8 mouse cellular contexts compared by ENCODE assay signal in genomic region chr1:74505721-74506464, GRCm38 (mm10). TPM values are rescaled to one million over a fixed set of nuclear protein-coding genes. Genes with fewer than 3 reads are reported as not detected.
A peak's percentile ranks its signal among the peaks of the same experiment; 100 is the strongest.
DNase-seq lines count a peak whose midpoint lies in the region; ATAC-seq and TF ChIP-seq lines count a peak whose summit lies in the region.

Gene Cnot9 (plus strand): TSS chr1:74506058.

- ATAC-seq in embryonic facial prominence, embryonic 15.5 days (ENCODE audit: insufficient number of reproducible peaks, low FRiP score, low TSS enrichment, low read depth), result peak; percentile 100
- peak; percentile 99 for ATAC-seq in limb, embryonic 14.5 days (ENCODE audit: low FRiP score, low read depth)
- ATAC-seq in midbrain, postnatal 0 days (ENCODE audit: low FRiP score), result peak; percentile 100

- WGBS in bone marrow, adult 2 months, result under 1% methylated on average over 64 of the region's 64 CpGs
- WGBS in embryonic facial prominence, embryonic 15.5 days, result under 1% methylated on average over 64 of the region's 64 CpGs
- WGBS in limb, embryonic 14.5 days, result under 1% methylated on average over 51 of the region's 64 CpGs
- WGBS in midbrain, postnatal 0 days, result under 1% methylated on average over 60 of the region's 64 CpGs

- no peaks in the 10 kb centered on the region for H3K27me3 ChIP-seq in embryonic facial prominence, embryonic 15.5 days
- no peaks in the 10 kb centered on the region for H3K27me3 ChIP-seq in limb, embryonic 14.5 days (ENCODE audit: control insufficient read depth, insufficient read depth, low read length)
- H3K27me3 ChIP-seq in midbrain, postnatal 0 days (ENCODE audit: insufficient read depth, low read length), result no peaks in the 10 kb centered on the region

- H3K4me2 ChIP-seq in embryonic facial prominence, embryonic 15.5 days (replicated peaks), result peak within 1 kb of the TSS; percentile 77
- peak within 1 kb of the TSS; percentile 73 for H3K4me2 ChIP-seq in limb, embryonic 14.5 days (replicated peaks; ENCODE audit: low read depth, low read length, severe bottlenecking)
- peak within 1 kb of the TSS; percentile 73 for H3K4me2 ChIP-seq in midbrain, postnatal 0 days (ENCODE audit: low read depth, low read length, poor library complexity, severe bottlenecking)

- H3K36me3 ChIP-seq in embryonic facial prominence, embryonic 15.5 days, result no peaks in the 10 kb centered on the region
- no peaks in the 10 kb centered on the region; the same call in 1 of the 2 replicates for H3K36me3 ChIP-seq in limb, embryonic 14.5 days (ENCODE audit: control insufficient read depth, insufficient read depth, low read length)
- H3K36me3 ChIP-seq in midbrain, postnatal 0 days (ENCODE audit: insufficient read depth, low read length), result no peaks in the 10 kb centered on the region

- no peaks in the 10 kb centered on the region for H3K9me3 ChIP-seq in embryonic facial prominence, embryonic 15.5 days (replicated peaks)
- no peaks in the 10 kb centered on the region for H3K9me3 ChIP-seq in limb, embryonic 14.5 days (ENCODE audit: control insufficient read depth, low read length)
- H3K9me3 ChIP-seq in midbrain, postnatal 0 days (ENCODE audit: low read length), result no peaks in the 10 kb centered on the region

- peak; percentile 99 for DNase-seq in 416B (ENCODE audit: low read depth)
- DNase-seq in heart, adult 8-10 months (ENCODE audit: low spot score), result peak; percentile 100
- DNase-seq in kidney, adult 9 months, result peak; percentile 100
- DNase-seq in limb, embryonic 14.5 days (ENCODE audit: low spot score), result peak; percentile 98
- peak; percentile 99 for DNase-seq in midbrain, postnatal 0 days (ENCODE audit: low spot score)
- DNase-seq in spleen, postnatal 14 days (ENCODE audit: low spot score in 2 of 2), result peak; percentile 100

- no peak for TF ChIP-seq CTCF in bone marrow, adult 2 months (IDR thresholded peaks at IDR 0.05; ENCODE audit: control insufficient read depth, insufficient read depth, low read length)
- no peak for TF ChIP-seq CTCF in midbrain, postnatal 0 days (IDR thresholded peaks at IDR 0.05)

- peak; percentile 84 for TF ChIP-seq POLR2A in bone marrow, adult 2 months (IDR thresholded peaks at IDR 0.05; ENCODE audit: borderline replicate concordance, control insufficient read depth, low read depth, low read length)
- peak; percentile 20; the same call in 1 of the 2 replicates for TF ChIP-seq POLR2A in limb, embryonic 14.5 days (IDR thresholded peaks at IDR 0.05; ENCODE audit: borderline replicate concordance, extremely low read depth, insufficient read depth, insufficient read length)

- H3K4me3 ChIP-seq in bone marrow, adult 2 months (replicated peaks; ENCODE audit: control insufficient read depth, low read depth, low read length), result peak within 1 kb of the TSS; percentile 85
- peak within 1 kb of the TSS; percentile 92 for H3K4me3 ChIP-seq in embryonic facial prominence, embryonic 15.5 days (replicated peaks)
- H3K4me3 ChIP-seq in limb, embryonic 14.5 days (replicated peaks; ENCODE audit: low read length), result peak within 1 kb of the TSS; percentile 95
- H3K4me3 ChIP-seq in midbrain, postnatal 0 days (ENCODE audit: low read depth, low read length), result peak within 1 kb of the TSS; percentile 73

- H3K9ac ChIP-seq in embryonic facial prominence, embryonic 15.5 days, result peak within 1 kb of the TSS; percentile 84
- peak within 1 kb of the TSS; percentile 91 for H3K9ac ChIP-seq in limb, embryonic 14.5 days (ENCODE audit: low read depth, low read length, severe bottlenecking)
- H3K9ac ChIP-seq in midbrain, postnatal 0 days (replicated peaks; ENCODE audit: low read length, poor library complexity, severe bottlenecking), result peak within 1 kb of the TSS; percentile 83

- peak within 1 kb of the TSS; percentile 63 for H3K27ac ChIP-seq in bone marrow, adult 2 months (ENCODE audit: control insufficient read depth, insufficient read depth, low read depth, low read length, poor library complexity)
- H3K27ac ChIP-seq in embryonic facial prominence, embryonic 15.5 days (replicated peaks), result peak within 1 kb of the TSS; percentile 84
- peak within 1 kb of the TSS; percentile 86 for H3K27ac ChIP-seq in limb, embryonic 14.5 days (replicated peaks; ENCODE audit: low read depth, low read length)
- peak within 1 kb of the TSS; percentile 87 for H3K27ac ChIP-seq in midbrain, postnatal 0 days (ENCODE audit: low read depth, low read length)

- no peaks in the 10 kb centered on the region; the same call in 1 of the 2 replicates for H3K4me1 ChIP-seq in bone marrow, adult 2 months (ENCODE audit: control insufficient read depth, insufficient read depth, low read length)
- peaks cover 22% of the 10 kb centered on the region for H3K4me1 ChIP-seq in embryonic facial prominence, embryonic 15.5 days
- peaks cover 18% of the 10 kb centered on the region for H3K4me1 ChIP-seq in limb, embryonic 14.5 days (ENCODE audit: control insufficient read depth, insufficient read depth, low read length)
- peaks cover 11% of the 10 kb centered on the region; the same call in 1 of the 2 replicates for H3K4me1 ChIP-seq in midbrain, postnatal 0 days (ENCODE audit: insufficient read depth, low read length)

RNA-seq across cellular contexts. Expression of gene Cnot9, which starts in this region (rescaled TPM):
- polyA plus RNA-seq in bone marrow, adult 2 months (2011; ENCODE audit: insufficient read depth, insufficient read length, low replicate concordance, missing spikeins), result 27.4 and 27.5 TPM in 2 replicates
- polyA plus RNA-seq in embryonic facial prominence, embryonic 15.5 days (2015; fragmentation: Nextera tagmentation; extraction: Ambion mirVana), result 55.7 and 59.7 TPM in 2 replicates
- 10 to 100 TPM in 3 of 4 experiments, 1 to 10 TPM in 1; 9.4 to 12.8 (median 11.6) TPM for total RNA-seq in heart, adult 8-10 months (2022)
- polyA plus RNA-seq in limb, embryonic 14.5 days (2012; rRNA removed), result 56.1 and 59.3 TPM in 2 replicates
- polyA plus RNA-seq in limb, embryonic 14.5 days (2014; fragmentation: Nextera tagmentation; extraction: Ambion mirVana), result 64.8 and 66.9 TPM in 2 replicates
- total RNA-seq in midbrain, postnatal 0 days (2014; rRNA removed), result 40.3 and 40.8 TPM in 2 replicates
- 43.0 and 47.4 TPM in 2 replicates for polyA plus RNA-seq in midbrain, postnatal 0 days (2015; fragmentation: Nextera tagmentation; extraction: Ambion mirVana)

Comparison
In these comparisons a context has a peak if more than half of its experiments do, and no peak if none do; other contexts are left out.
1. Peak in every context shown above with its lines: DNase-seq, ATAC-seq, H3K4me3 ChIP-seq and H3K27ac ChIP-seq.